Mouse (Mus musculus) layer of hippocampus, adult 9-11 months (tissue): Measurements from ENCODE around the gene Helz.
"Not testable (repeated sequence)": the region's sequence is repeated elsewhere in the genome, so short reads cannot be mapped to it uniquely, and the experiment has no call there.

Experiments used
- DNase-seq: peaks from one replicate; pipeline ENCODE4 v3.0.0; 2022

Helz gene

DNA sequence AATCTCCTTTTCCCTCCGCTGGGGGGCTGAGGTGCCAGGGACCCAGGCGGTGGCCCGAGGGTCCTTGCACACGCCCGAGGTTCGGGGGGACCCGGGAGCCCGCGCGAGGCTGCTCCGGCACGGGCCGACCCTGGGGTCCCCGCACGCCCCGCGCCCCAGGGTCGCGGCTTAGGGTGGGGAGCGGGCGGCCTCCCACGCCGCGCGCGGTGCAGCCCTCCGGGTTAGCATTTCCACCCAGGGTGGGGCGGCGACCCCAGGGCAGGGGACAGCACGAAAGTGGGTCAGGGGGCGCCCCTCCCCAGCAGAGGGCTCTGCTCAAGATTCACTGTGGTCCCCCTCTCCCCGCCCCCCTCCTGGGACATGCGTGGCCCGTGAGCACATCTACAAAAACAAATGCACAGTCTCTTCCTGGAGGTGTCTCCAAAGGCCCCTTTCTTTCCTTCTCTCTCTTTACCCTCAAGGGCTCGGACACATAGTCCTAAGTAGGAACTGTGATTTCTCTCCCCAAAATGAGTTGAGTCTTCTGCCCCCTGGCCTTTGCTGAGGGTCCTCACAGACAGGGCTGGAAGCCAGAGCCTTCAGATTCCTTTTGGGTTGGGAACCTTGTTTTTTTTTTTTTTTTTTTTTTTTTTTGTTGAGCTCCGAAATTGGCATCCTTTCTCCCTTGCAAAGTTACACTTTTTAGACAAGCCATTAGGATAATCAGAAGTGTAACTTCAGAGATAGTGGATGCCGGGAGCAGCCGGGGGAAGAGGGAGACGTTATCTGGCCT is 660 bp downstream of the Helz start:
- DNase-seq, result no peak

DNA sequence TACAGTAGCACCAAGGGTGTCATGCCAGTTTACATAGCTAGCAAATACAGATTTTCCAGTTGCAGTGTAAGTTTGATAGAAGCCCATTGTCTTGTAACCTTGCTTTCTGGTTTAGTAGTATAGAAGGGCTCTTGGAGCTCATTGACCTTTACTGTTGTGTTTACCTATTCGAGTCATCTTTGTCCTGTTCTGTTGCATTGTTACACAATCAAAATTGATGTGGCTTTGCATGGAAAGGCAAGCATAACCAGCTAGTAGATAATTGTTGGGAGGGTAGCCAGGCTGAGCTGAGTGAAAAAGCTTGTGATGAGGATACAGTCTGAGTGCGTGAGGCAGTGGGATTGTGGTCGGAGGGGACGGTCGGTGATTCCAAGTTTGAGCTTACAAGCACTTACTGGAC is 12.1 kb downstream of the Helz start:
- no peak for DNase-seq

DNA sequence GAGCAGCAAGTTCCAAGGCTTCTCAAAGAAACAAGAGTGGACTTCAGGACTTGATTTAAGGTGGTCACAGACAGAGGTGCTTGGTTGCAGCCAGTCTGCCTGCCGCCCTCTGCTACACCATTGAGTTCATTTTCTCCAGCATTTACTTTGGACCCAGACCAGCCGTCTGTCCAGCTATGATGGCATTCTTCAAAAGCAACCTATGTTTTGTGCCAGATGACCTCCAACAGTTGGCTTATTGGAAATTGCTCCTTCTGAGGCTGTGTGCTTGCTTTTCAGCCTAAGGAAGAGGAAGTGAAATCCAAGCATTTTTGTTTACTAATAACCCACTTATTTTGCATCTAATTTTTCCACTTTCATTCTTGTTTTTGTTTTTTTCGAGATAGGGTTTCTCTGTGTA is 19.7 kb downstream of the Helz start:
- DNase-seq, result no peak

DNA sequence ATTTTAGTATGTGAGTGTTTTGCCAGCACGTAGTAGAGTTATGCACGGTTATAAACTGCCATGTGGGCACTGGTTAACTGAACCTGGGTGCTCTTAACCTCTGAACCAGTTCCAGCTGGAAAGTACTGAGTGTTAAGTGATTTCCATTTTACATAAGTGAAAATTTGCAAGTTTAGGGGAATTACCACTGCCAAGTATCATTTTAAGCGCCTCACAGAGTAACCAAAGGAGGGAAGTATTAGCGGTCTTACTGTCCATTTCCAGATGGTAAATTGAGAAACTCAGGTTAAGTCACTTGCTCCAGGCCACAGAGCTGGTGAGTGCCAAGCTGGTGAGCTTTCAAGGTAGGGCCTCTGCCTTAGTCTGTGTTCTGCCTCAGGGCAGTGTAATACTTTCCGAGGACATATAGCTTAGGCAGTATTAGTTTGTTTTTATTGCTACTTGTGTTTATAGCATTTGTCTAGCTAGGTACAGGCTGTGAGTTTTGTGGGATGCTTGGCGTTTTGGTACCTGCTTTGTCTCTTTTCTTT is 20.8 kb downstream of the Helz start:
- DNase-seq, result no peak

DNA sequence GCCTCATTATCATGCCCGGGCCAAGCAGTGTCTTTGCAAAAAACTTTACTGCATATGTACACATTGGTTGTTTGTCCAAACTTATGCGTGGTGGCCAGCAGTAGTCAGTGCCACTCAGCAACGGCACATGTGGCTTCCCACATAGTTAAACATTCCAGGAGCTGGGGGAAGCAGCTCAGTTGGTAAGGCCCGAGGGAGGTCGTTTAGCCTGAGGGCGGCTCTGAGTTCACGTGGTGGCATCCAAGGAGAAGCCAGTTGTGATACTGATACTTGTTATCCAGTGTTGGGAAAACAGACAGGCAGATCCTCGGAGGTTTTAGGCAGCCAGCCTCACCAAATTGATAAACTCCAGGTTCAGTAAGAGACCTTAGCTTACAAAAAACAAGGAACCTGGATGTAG is 23.2 kb downstream of the Helz start:
- DNase-seq, result not testable (repeated sequence)

DNA sequence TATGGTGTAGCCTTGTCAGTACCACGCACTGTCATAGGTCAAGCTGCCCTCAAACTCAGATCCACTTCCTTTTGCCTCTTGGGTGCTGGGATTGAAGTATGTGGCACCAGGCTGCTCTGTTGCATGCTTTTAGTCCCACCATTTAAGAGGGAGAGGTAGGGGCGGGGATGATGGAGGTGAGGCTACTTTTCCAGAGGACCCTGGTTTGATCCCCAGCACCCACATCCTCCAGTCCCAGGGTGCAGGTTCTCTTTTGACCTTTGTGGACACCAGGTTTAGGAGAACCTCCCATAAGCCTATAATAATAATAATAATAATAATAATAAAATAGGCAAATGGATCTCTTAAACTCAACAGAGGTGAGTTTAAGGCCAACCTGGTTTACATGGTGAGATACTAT is 23.6 kb downstream of the Helz start:
- no peak for DNase-seq

DNA sequence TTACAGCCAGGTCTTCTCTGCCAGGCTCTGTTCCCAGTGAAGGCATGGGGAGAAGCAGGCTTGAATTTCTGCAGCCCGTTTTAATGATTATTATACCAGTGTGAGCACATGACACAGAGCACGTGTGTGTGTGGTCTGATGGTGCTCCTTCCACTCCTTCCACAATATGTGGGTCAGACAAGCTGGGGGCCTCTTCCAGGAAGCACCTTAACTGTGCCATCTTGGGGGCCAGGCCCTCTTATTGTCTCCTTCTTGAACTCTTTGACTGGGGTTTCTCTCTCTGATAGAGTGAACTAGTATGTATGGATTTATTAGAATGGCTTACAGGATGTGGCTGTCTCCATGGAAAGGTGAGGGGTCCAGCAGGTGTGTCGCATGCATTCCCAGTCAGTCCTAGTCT is 24.8 kb downstream of the Helz start:
- no peak for DNase-seq

DNA sequence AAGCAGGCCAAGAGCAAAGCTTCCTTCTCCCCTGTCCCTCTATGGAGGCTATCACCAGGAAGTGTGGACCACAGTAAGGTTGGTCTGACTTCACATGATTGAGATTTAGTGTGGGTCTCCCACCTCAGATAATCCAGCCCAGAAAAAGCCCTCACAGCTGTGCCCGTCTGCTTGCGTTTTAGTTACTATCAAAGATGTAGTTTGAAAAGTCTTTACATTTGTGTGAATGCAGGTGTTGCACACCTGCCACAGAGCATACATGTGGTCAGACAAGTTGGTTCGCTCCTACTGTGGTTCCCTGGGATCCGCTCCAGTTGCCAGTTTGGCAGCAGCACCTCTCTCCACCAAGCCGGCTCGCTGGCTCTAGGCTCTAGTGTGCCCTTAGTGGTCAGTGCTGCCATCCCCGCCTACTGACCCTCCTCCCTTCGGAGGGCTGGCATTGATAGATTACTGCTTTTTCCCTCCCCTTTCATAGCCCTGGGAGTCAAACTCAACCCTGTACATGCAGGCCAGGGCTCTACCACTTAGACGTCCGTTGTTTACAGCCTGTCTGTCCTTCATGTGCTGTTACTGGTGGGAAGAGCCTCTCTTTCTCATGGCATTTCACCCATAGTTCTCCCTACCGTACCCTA is 25.4 kb downstream of the Helz start:
- DNase-seq, result no peak

DNA sequence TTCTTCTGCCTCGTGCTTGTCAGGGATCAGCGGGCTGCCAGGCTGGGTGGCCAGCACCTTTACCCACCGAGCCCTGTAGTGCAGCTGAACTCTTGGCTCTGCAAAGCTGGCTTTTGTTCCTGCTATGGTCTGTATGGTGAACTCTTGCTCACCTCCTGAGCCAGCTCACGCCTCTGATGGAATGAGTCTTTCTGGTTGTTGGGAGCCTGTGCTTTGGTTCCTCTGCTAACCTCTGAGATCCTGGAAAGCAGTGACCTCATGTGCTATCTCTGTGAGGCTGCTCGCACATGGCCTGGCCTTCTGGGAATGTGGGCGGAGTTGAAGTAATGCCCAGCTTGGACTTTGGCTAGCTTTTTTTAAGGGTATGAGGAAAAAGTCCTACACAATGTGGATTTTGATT is 26.1 kb downstream of the Helz start:
- DNase-seq, result no peak

DNA sequence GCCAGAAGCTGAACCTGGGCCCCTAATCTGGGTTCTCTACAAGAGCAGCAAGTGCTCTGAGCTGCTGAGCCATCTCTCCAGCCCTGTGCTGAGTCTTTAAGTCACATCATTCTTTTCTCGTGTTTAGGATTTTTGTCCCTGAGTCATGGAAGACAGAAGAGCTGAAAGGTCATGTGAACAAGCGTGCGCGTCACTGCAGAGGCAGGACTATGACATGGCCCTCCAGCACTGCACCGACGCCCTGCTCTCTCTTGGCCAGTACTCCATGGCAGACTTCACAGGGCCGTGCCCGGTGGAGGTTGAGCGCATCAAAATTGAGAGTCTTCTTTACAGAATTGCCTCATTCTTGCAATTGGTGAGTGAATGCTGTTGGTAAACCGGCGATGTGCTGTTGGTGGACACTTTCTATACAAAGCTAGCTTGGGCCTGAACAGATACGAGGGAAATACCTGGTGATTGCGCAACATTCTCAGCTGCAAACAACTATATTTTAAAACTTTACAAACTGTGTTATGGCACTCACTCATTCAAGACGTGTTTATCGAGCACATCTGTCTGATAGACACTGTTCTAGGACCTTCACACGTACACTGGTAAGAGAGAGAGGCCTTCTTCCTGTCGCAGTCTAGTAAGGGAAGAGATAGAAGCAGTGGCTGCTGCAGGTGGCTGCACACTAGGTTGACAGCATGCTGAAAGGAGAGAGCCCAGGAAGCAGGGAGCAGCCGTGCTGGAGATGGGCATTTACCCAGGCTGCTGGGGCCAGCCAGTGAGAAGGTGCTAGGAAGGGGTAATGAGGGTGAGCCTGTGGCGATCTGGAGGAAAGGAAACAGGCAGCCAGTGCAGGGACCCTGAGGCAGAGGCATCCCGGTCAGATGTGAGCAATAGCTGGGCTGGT is 27.3 kb downstream of the Helz start:
- no peak for DNase-seq

DNA sequence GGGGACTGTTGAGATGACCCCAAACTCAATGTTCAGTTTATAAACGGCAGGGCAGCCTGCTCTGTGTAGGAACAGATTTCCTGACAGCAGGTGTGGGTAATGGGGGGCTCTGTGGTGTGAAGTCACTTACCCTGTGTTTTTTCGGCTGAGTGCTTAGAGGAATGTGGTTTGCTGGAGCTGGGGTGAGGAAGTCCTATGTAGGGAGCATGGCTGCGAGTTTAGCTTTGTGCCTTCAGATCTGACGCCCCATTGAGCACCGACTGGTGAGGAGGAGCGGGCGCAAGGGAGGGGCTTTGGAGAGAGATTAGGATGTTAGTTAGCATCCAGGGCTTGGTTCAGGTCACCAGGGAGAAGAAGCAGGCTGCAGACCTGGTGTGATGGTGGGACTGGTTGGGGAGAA is 28.5 kb downstream of the Helz start:
- no peak for DNase-seq

DNA sequence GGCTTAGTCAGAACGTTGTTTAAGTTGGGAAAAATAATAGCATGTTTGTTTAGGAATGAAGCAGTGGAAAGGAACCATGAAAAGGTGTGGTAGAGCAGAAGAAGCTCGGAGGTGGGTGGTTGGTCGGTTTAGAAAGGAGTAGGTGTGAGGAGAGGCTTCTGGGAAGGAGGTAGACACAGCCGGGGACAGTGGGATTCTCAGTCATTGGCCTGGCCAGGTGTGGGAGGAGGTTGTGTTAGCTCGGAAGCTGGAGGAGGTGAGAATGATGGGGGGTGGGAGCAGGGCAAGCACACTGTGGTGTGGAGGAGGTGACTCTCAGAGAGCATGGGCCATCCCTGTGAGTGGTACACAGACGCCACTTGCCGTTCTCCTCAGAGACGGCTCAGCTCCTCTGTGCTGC is 29.7 kb downstream of the Helz start:
- DNase-seq, result no peak

DNA sequence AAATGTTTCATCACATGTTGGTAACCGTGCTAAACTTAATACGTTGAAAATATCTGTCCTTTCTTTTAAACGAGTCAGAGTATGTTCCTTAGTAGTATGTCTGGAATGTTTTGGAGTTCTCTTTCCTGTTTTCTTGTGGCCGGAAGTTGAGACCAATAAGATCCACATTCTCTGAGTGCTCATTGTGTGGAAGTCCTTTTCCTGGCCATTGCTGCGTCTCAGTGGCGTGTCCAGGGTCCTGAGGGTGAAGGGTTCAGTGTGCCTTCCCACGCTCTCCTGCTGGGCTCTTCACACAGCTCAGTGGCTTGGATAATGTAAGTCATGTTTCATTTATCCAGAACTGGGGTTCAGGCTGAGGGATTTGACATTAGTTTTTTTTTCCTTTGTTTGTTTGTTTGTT is 30.5 kb downstream of the Helz start:
- no peak for DNase-seq

DNA sequence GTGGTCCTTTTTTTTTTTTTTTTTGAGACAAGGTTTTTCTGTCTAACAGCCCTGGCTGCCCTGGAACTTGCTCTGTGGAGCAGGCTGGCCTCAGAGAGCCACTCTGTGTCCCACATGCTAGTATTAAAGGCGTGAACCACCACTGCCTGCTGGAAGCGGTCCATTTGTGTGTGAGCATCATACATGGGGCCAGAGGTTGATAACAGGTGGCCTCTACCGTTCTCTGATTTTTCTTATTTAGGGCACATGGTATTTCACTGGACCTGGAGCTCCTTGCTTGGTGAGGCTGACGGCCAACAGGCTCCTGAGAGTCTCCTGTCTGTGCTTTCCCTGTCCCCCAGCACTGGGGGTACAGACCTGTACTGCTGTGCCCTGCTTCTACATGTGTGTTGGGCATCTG is 33.1 kb downstream of the Helz start:
- DNase-seq, result no peak

DNA sequence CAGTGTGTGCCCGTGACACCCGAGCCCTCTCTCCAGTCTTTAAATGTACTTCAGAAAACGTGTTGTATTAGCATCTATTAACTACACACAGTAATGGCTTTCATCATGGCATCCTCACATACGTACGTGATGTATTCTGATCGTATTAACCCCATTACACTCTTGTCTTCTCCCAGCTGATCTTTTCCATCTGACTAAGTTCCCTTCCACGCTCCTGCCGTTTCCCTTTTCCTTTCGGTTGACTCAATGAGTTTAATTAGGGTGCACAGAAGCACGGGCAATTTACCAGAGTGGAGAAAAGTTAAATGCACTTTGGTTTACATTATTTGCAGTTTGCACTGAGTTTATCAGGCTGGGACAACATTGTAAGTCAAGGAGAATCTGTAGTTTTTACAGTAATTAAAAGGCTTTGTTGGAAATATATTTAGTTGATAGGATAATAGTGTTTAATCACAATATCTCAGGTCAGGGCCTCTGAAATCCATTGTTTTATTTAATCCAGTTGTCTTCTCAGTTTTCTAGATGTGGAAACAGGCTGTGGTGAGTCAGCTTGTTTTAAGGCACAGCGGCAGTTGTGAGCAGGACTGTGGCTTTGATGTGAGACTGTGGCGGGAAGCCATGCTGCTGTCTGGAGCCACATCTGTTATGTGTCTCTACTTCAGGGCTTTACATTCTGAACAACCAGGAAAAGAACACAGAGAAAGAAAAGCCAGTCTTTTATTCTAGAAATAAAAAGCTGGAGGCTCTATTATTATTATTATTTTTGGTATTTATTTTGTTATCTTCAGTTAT is 37.1 kb downstream of the Helz start:
- no peak for DNase-seq

DNA sequence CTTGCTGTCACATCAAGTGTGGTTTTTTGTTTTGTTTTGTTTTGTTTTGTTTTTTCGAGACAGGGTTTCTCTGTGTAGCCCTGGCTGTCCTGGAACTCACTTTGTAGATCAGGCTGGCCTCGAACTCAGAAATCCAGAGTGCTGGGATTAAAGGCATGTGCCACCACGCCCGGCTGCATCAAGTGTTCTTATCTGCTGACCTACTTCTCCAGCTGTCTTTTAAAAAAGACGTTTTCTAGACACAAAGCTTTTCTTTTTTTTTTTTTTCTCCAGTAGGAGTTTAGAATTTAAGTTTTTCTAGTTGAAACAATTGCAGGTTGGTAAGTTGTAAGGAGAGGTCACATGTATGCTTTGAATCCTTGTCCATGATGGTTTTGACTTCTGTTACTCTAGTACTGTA is 38.4 kb downstream of the Helz start:
- not testable (repeated sequence) for DNase-seq

DNA sequence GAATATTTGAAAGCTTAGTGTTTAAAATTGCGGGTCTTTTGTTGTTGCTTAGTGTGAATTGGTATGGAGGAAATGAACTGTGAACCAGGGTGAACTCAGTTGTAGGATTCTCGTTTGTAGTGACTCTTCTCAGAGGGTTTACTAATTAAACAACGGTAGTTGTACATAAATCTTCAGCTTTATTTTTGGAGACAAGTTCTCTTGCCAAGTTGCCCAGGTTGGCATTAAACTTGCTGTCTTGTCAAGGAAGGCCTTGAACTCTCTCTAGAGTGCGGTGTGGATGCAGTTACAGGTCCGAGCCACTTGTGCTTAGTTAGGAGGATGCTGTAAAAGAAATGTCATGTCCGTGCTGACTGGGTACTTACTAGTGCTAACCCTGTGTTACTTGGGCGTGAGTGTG is 39.4 kb downstream of the Helz start:
- DNase-seq, result no peak

DNA sequence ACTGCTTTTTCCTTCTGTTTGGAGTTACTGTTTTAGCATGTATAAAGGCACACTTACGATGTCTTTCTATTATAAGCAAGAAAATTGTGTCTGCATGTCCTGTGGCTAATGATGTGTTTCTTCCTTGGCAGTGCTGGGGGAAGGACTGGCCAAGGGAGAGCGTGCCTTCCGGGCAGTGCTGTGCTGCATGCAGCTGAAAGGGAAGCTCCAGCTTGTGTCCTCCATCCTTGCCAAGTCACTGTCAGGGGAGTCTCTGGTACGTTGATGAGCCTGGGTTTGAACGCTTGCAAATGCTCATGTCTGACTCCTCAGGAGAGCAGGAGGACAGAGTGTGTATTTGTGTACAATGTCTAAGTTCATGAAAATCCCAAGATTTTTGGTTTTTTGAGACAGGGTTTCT is 44.8 kb downstream of the Helz start:
- DNase-seq, result no peak

DNA sequence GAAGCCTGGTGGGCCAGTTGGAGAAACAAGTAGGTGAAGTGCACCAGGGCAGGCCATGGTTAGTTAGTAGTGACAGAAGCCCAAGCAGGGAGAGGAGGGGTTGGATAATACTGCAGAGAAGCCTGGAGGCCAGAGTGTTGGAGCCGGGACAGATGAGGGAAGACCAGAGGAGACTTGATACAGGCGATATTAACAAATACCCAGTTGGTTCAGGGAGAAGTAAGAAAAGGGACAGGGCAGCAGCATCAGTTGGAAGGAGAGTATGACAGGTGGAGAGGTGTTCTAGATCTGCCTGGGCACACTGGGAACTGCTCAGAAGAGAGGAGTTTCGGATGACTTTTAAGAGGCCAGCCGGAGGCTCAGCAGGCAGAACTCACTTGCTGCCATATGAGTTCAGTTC is 49.7 kb downstream of the Helz start:
- DNase-seq, result no peak

DNA sequence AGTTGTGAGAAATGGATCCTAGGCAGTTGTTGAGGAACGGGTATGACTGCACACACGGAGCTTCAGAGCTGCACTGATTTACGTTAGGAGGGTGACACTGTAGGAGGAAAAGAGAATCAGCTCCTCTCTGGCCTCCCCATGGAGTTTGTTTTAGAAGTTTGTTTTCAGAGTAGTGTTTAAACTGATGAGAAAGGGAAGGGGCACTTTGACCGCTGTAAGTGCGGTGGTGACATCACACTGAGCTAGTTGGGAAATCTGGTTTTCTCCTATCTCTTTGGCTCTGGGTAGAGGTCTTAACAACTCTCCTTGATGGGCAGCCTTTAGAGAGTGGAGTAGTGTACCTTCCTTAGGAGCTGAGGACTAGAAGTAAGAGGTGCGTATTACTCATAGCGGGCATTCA is 58.0 kb downstream of the Helz start:
- DNase-seq, result no peak

DNA sequence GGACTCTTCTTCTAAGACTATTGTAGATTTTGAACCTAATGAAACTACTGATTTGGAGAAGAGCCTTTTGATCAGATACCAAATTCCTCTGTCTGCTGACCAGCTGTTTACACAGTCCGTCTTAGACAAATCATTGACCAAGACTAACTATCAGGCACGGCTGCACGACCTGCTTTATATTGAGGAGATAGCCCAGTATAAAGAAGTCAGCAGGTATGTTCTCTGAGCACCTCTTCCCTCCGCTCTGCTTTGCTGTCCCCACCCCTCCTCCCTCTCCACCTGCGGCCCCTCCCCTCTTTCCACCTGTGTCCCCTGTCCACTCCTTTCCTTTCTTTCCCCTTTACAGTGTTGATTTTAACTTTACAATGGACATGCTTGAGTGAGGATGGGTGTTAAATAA is 66.2 kb downstream of the Helz start:
- DNase-seq, result no peak

DNA sequence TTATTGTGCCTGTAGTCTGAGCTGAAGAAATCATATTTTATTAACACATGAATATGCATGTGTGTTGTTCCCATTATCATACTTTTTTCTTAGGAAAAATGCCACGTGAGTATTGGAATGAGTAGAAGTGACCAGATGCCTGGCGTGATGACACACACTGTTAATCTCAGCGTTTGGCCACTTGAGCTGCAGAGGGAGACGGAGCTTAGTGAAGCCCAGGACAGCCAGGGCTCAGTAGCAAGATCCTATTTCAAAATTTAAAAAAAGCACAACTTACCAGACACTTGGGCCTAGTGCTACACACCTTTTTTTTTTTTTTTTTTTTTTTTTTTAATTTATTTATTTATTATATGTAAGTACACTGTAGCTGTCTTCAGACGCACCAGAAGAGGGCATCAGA is 68.0 kb downstream of the Helz start:
- no peak for DNase-seq

DNA sequence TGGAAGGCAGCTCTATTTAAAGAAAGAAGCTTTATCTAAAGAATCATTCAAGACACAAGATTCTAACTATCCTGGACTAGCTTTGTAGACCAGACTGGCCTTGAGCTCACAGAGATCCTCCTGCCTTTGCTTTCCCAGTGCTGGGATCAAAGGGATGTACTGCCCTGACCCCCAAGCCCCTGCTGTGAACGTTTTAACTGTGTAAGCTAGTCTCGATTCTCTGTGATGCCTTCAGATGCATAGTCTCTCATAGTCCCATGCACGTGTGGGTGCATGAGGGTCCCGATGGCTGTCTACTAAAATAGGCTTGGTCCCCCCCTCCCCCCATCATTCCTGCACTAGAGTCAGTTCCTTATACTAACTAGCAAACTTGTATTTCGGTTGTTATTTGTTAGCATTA is 70.2 kb downstream of the Helz start:
- no peak for DNase-seq
